Mouse (Mus musculus) frontal cortex, adult 2 months (tissue): ENCODE measurements around the gene Gpr37l1. TPM values are rescaled to one million over a fixed set of nuclear protein-coding genes. Genes with fewer than 3 reads are reported as not detected.

ENCODE experiments used
- DNase-seq, 2 experiments: peaks; one replicate each; pipeline ENCODE4 v3.0.0; 2022; ENCODE audit warnings: low spot score in 1 of 2; ENCODE audit errors: extremely low spot score in 1 of 2
- polyA plus RNA-seq: library from polyadenylated mRNA; depleted of rRNA; stranded (reverse); fragments of >200 nt; gene quantifications from 2 replicates; pipeline ENCODE4 v1.2.3, GENCODE M21; 2012

The Gpr37l1 gene
- polyA plus RNA-seq, 1 experiment, result 265 TPM

GRCm38 (mm10) chr1:135154011-135154410, 13.5 kb downstream of the Gpr37l1 start:
- DNase-seq, result no peak

GRCm38 (mm10) chr1:135148996-135149395, 18.5 kb downstream of the Gpr37l1 start:
- no peak for DNase-seq

GRCm38 (mm10) chr1:135148476-135148875, 19.0 kb downstream of the Gpr37l1 start:
- no peak for DNase-seq

- no peak for DNase-seq
These were observed 19.8 kb downstream of the Gpr37l1 start for GRCm38 (mm10) chr1:135147702-135148058.

GRCm38 (mm10) chr1:135146946-135147701, 20.4 kb downstream of the Gpr37l1 start:
- DNase-seq, result peak; percentile 58 to 76

- DNase-seq, result peak in 1 of 2 experiments; percentile 84
These were observed 21.2 kb downstream of the Gpr37l1 start, which contains the start of gene Arl8a for GRCm38 (mm10) chr1:135146077-135146945. Arl8a (plus strand) TSS chr1:135146824.

GRCm38 (mm10) chr1:135143940-135144339, 23.5 kb downstream of the Gpr37l1 start:
- DNase-seq, result no peak

GRCm38 (mm10) chr1:135142452-135142851, 25.0 kb downstream of the Gpr37l1 start:
- no peak for DNase-seq

- DNase-seq, result no peak
These were observed 27.6 kb downstream of the Gpr37l1 start for GRCm38 (mm10) chr1:135139906-135140305.

DNA sequence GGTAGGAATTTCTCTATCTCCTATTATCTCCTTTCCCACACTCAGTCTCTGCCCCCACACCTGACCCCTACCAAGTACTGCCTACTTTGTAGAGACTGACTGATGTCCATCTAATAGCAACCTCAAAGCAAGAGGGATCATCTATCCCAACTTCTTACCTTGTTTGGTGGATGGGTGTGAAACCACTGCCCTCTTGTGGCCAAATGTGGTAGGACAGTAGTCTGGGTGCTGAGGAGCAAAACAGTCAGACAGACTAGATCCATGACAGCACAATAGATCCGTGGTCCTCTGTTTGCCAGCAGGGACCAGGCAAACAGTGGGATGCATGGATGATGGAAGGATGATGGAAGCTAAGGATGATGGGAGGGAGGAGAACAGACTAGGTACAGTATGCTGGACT, 31.0 kb downstream of the Gpr37l1 start:
- DNase-seq, result peak in 1 of 2 experiments; percentile 81

DNA sequence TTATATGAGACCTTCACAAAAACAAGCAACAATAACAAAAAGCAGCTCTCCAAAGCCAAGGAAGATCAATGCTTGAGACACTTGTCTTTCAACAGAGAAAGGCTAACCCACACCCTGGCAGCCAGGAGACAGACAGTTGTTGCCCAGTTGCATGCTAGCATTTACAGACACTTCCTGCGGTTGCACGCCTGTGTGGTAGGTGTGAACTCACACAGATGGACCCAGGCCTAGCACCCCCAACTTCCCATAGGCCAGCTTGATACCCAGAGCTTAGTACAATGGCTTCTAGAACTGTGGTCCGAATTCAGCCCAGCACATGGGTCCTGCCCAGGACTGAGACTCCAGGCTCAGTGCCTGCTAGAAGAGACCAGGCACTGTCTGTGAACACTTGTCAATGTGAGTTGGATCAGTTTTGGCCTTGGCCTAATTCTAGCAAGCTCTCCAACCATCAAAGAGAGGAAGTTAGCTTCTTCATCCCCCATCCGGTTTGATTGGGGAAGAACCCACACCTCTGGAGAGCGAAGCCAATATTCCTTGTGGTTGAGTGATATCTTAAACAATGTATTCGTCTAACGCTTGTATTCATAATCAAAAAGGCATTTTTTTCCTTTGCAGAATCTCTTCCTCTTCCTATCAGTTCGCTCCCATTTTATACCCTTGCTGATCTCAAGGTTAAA, 32.2 kb downstream of the Gpr37l1 start:
- no peak for DNase-seq

DNA sequence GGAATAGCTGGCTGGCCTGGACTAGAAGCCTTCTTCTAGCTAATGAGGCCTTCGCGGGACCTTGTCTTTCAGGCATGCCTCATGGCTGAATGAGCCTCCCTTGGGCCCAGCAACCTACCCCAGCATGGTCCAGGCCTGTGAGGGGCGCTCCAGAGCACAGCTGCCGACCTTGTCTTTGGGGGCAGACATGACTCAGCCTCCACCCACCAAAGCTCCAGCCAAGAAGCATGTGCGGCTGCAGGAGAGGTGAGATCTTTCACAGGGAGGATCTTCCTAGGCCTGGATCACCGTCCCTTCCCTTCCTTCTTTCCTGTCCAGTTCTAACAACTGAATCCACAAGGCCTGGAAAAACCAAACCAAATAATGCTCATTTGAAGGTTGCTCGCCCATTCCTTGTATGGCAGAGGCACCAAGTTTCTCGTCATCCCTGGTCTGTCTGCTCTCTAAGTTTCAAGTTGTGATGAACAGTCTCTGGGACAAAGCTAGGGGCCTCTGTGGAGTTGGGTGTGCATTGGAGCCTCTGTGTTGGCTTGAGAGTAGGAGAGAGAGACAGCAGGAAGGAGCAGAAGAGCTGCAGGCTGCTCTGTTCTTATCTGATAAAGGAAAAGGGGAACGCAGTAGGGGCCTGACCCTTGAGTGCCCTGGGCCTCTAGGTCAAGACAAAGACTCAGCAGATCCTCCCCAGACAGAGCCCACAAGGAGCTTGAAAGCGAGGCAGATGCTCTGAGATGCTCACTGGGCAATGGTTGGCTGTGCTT, 33.6 kb downstream of the Gpr37l1 start:
- no peak for DNase-seq

DNA sequence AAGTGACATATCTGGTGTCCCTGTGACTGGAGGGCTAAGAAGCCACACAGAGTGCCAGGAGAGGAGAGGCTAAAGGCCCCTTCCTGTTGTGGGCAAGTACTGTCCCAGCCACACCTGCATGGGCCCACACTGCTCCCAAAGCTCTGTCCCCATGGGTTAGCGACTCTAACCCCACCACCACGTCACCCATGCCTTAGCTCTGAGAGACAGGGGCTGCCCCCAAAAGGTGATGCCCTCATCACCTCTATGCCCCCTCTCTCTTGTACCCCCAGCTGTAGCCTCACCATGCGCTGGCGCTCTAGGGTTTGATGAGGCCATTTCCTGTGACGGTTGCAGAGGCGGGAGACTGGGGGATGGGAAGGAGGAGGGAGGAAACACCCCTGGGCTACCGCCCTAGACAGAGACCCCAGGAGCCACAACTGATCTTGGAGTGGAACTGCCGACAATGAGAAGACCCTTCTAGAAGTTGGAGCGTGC, 34.5 kb downstream of the Gpr37l1 start:
- no peak for DNase-seq

DNA sequence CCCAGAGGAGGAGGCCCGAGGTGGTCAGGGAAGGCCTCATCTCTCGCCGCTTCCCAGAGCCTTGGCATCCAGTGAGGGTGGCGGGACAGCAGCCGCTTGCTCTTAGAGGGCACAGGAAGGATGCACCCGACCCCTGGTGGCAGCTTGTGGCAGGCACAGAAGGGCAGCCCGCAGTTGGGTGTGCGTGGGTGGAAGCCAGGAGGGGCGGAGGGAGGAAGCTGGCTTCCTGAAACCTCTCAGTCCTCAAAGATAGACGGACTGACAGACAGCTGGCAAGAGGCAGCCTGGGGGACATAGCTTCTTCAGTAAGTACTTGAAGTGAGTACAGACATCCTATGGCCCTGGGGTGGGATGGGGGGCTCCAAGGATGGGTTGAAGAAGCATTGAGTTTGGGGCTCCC, 35.0 kb downstream of the Gpr37l1 start, which contains the start of gene Ptpn7:
Gene Ptpn7, plus strand, starts transcription at position 228 of the 400 bp plus-strand sequence.
- DNase-seq, result peak in 1 of 2 experiments; percentile 52

- DNase-seq, result no peak
These were observed 35.9 kb downstream of the Gpr37l1 start for GRCm38 (mm10) chr1:135131560-135131959.

DNA sequence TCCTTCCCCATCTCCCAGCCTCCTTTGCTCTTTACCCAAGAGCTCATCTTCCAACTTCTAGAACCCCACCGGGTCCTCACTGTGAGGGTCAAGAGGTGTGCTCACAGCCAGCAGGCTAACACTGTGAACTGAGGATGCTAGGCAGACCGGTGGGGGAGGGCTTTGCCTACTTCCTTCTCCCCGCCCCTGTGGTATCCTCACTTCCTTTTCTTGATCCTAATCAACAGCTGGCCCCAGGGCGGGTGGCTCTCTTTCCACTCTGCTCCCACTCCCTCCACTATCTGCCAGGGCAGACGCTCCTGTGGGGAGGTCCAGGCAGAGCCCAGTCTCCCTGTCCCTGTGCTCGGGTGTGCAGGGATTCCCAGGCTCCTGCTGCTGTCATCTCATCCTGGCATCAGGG, 36.4 kb downstream of the Gpr37l1 start:
- DNase-seq, result no peak

- no peak for DNase-seq
These were observed 37.0 kb downstream of the Gpr37l1 start for GRCm38 (mm10) chr1:135130376-135131018.

- DNase-seq, result no peak
These were observed 37.8 kb downstream of the Gpr37l1 start for GRCm38 (mm10) chr1:135129543-135130183.

DNA sequence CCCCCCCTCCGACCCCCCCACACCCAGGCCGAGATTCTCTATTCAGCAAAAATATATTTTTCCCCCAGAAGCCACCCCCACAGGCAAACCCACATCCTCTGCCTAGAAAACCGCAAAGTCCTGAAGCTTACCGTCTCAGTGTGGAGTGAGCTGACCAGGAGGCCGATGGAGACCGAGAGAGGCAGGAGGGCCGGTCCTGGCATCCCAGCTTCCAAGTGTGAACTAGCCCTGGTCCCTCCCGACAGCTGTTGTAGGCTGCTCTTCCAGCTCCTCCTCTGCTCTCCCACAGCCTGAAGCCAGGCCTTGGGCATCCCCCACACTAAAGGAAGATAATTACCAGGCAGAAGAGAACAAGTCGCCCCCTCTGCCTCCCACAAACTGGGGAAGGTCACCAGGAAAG, 38.5 kb downstream of the Gpr37l1 start:
- no peak for DNase-seq
